Mouse (Mus musculus): Measurements from ENCODE around the gene Tmem179b.

The Tmem179b gene

GRCm38 (mm10) chr19:8786008-8786781, 11.9 kb upstream of the Tmem179b start, which contains the start of gene Taf6l:
Gene Taf6l (minus strand): TSS chr19:8786417.
- peak; percentile 94 for DNase-seq (ENCODE audit: low read depth, low spot score)

GRCm38 (mm10) chr19:8774951-8775421, 719 bp upstream of the Tmem179b start:
- no peak for DNase-seq (ENCODE audit: low read depth, low spot score)

- DNase-seq (ENCODE audit: low read depth, low spot score) = no peak
Observed at GRCm38 (mm10) chr19:8773409-8773808, 858 bp downstream of the Tmem179b start.

GRCm38 (mm10) chr19:8772996-8773395, 1.3 kb downstream of the Tmem179b start:
- no peak for DNase-seq (ENCODE audit: low read depth, low spot score)

GRCm38 (mm10) chr19:8770567-8771270, 3.5 kb downstream of the Tmem179b start, which contains the start of gene Tmem223:
Gene Tmem223 (plus strand): TSS chr19:8770996.
- peak; percentile 73 for DNase-seq (ENCODE audit: low read depth, low spot score)

- no peak for DNase-seq (ENCODE audit: low read depth, low spot score)
Observed at GRCm38 (mm10) chr19:8765562-8765961, 8.7 kb downstream of the Tmem179b start.

GRCm38 (mm10) chr19:8763276-8763675, 11.0 kb downstream of the Tmem179b start:
- DNase-seq (ENCODE audit: low read depth, low spot score) = no peak

GRCm38 (mm10) chr19:8760757-8761156, 13.5 kb downstream of the Tmem179b start:
- DNase-seq (ENCODE audit: low read depth, low spot score) = no peak

GRCm38 (mm10) chr19:8758899-8759298, 15.4 kb downstream of the Tmem179b start:
- DNase-seq (ENCODE audit: low read depth, low spot score) = no peak

GRCm38 (mm10) chr19:8757471-8757998, 16.7 kb downstream of the Tmem179b start:
- DNase-seq (ENCODE audit: low read depth, low spot score) = no peak

GRCm38 (mm10) chr19:8756635-8757387, 17.5 kb downstream of the Tmem179b start, which contains the start of gene Nxf1:
Gene Nxf1 (plus strand): TSS chr19:8757073.
- DNase-seq (ENCODE audit: low read depth, low spot score) = peak; percentile 95

GRCm38 (mm10) chr19:8755652-8756051, 18.6 kb downstream of the Tmem179b start:
- no peak for DNase-seq (ENCODE audit: low read depth, low spot score)

GRCm38 (mm10) chr19:8747368-8747767, 26.9 kb downstream of the Tmem179b start:
- no peak for DNase-seq (ENCODE audit: low read depth, low spot score)

- DNase-seq (ENCODE audit: low read depth, low spot score) = no peak
Observed at GRCm38 (mm10) chr19:8745382-8745781, 28.9 kb downstream of the Tmem179b start.

- DNase-seq (ENCODE audit: low read depth, low spot score) = no peak
Observed at GRCm38 (mm10) chr19:8742176-8742575, 32.1 kb downstream of the Tmem179b start.

GRCm38 (mm10) chr19:8741243-8741869, 32.9 kb downstream of the Tmem179b start, which contains the start of gene Stx5a:
Gene Stx5a (plus strand): TSS chr19:8741413.
- peak; percentile 99 for DNase-seq (ENCODE audit: low read depth, low spot score)

GRCm38 (mm10) chr19:8740603-8741002, 33.7 kb downstream of the Tmem179b start, which contains the start of gene 1700092M07Rik:
Gene 1700092M07Rik (plus strand): TSS chr19:8740718.
- no peak for DNase-seq (ENCODE audit: low read depth, low spot score)

- DNase-seq (ENCODE audit: low read depth, low spot score) = no peak
Observed at GRCm38 (mm10) chr19:8739646-8740045, 34.6 kb downstream of the Tmem179b start.

GRCm38 (mm10) chr19:8738911-8739310, 35.4 kb downstream of the Tmem179b start:
- no peak for DNase-seq (ENCODE audit: low read depth, low spot score)

GRCm38 (mm10) chr19:8736160-8736467, 38.2 kb downstream of the Tmem179b start:
- DNase-seq (ENCODE audit: low read depth, low spot score) = no peak
